Mouse (Mus musculus) liver, embryonic 11.5 days (tissue): ENCODE measurements around the gene Selenow. TPM values are rescaled to one million over a fixed set of nuclear protein-coding genes. Genes with fewer than 3 reads are reported as not detected.
A peak's percentile ranks its signal among the peaks of the same experiment; 100 is the strongest.

Source experiments
- ATAC-seq: fragments of 200-750 bp; cut with Nextera tagmentation; replicated peaks from 2 replicates; pipeline ENCODE4 v1.8.0; 2017; ENCODE audit warnings: moderate number of reproducible peaks, mild to moderate bottlenecking, moderate TSS enrichment, moderate library complexity; ENCODE audit not compliant: low FRiP score
- DNase-seq: peaks from one replicate; pipeline ENCODE4 v3.0.0-alpha.2; 2017; ENCODE audit warnings: low spot score
- H3K27ac ChIP-seq: fragments of 300-500 bp; sonication (generic); 2 replicates; pipeline ENCODE4 v1.5.1; 2014; ENCODE audit warnings: mild to moderate bottlenecking, low read depth, low read length, control low read depth
- H3K27me3 ChIP-seq: fragments of 300-500 bp; sonication (generic); replicated peaks from 2 replicates; pipeline ENCODE4 v1.6.1; 2014; ENCODE audit warnings: low read length, mixed read lengths; ENCODE audit not compliant: control insufficient read depth, insufficient read depth
- H3K36me3 ChIP-seq: fragments of 300-500 bp; sonication (generic); 2 replicates; pipeline ENCODE4 v1.6.1; 2014; ENCODE audit warnings: mild to moderate bottlenecking, low read length, moderate library complexity, mixed read lengths; ENCODE audit not compliant: control insufficient read depth, insufficient read depth
- H3K4me1 ChIP-seq: fragments of 300-500 bp; sonication (generic); replicated peaks from 2 replicates; pipeline ENCODE4 v1.6.1; 2014; ENCODE audit warnings: low read length, mixed read lengths; ENCODE audit not compliant: control insufficient read depth, insufficient read depth
- H3K4me2 ChIP-seq: fragments of 300-500 bp; sonication (generic); 2 replicates; pipeline ENCODE4 v1.6.1; 2014; ENCODE audit warnings: mild to moderate bottlenecking, control low read depth, moderate library complexity
- H3K4me3 ChIP-seq: fragments of 300-500 bp; sonication (generic); 2 replicates; pipeline ENCODE4 v1.5.1; 2014; ENCODE audit warnings: low read depth, low read length, control low read depth
- H3K9ac ChIP-seq: fragments of 300-500 bp; sonication (generic); 2 replicates; pipeline ENCODE4 v1.6.1; 2014; ENCODE audit warnings: low read depth, low read length, control low read depth
- H3K9me3 ChIP-seq: fragments of 300-500 bp; sonication (generic); 2 replicates; pipeline ENCODE4 v1.6.1; 2016; ENCODE audit warnings: low read length, inconsistent platforms, mixed read lengths; ENCODE audit not compliant: control insufficient read depth
- WGBS: fragments of 180-500 bp; shearing (Covaris S2); extraction: QIAGEN DNeasy Blood & Tissue Kit; methylation state at CpG from one replicate; pipeline ENCODE4 v1.1.7; 2014; 5-methylcytosine and 5-hydroxymethylcytosine counted together
- polyA plus RNA-seq: library from polyadenylated mRNA; unstranded; fragments of >200 nt; fragmentation: Nextera tagmentation; extraction: Ambion mirVana; gene quantifications from 2 replicates; pipeline ENCODE4 v1.2.1, GENCODE M21; 2014

Gene Selenow
- polyA plus RNA-seq, 1 experiment from 2014 or later, result 609 TPM

DNA sequence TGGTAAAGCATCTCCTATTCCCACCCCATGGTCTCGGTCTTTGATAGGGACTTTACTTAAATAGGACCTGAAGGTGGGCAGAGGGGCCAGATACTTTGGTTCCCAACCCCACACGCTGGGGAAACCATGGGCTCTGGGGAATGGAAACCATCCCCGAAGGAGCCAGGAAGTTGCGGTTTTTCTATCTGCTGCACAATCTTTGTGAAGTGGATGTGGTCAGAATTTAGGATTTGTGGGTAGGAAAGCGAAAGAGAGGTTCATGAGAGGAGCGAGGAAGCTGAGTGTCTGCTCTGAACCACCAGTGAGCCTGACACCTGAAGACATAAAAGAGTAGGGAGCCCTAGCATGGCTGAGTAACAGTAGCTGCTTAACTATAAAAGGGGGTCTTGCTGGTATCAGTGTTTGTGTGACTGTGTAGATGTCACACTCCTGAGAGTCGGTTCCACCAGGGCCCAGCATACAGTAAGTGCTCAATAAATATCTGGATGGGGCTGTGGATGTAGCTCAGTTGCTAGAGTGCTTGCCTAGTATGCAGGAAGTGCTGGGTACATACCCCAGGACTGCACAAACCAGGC, 27.1 kb upstream of the Selenow start:
- H3K27me3 ChIP-seq, result peaks cover 10% of the 10 kb centered on the region
- no peak overlapping the region for H3K4me2 ChIP-seq
- H3K9ac ChIP-seq, result no peak overlapping the region
- no peak overlapping the region for H3K4me3 ChIP-seq
- H3K4me1 ChIP-seq, result peaks cover 39% of the 10 kb centered on the region
- 53% methylated on average over 7 of the region's 7 CpGs for WGBS
- no peaks in the 10 kb centered on the region for H3K9me3 ChIP-seq
- no peak for ATAC-seq
- no peak overlapping the region for H3K27ac ChIP-seq
- no peak for DNase-seq
- H3K36me3 ChIP-seq, result no peaks in the 10 kb centered on the region; the same call in 1 of the 2 replicates

DNA sequence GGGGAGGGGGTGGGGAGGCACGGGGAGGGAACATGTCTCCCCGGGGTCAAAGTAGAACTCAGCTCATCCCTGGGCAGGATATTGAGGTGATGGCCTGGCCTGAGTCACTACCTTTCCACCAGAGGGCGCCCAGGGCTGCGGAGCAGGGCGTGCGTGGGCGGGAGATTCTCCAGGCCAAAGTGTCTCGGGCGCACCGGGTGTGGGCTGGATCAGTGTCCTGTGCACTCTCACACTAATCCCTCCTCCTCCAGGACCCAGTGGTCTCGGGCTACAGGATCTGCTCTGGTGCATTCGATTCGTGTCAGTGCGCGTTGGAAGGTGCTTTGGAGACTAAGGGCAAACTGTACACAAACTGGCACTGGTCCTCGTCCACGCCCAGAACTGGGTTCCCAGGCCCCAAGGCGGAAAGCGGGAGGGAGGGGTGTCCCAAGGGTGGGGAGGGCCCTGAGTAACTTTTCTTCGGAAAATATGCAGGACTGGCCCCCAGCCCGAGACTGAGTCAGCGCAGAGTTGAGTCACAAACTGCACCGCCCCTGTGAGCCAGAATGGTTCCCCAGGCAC, 26.3 kb upstream of the Selenow start:
- peak overlapping the region; percentile 57 for H3K9ac ChIP-seq
- peaks cover 10% of the 10 kb centered on the region for H3K27me3 ChIP-seq
- peak overlapping the region; percentile 33 for H3K4me3 ChIP-seq
- peak; percentile 65 for ATAC-seq
- DNase-seq, result peak; percentile 86
- H3K9me3 ChIP-seq, result no peaks in the 10 kb centered on the region
- WGBS, result 3% methylated on average over 23 of the region's 23 CpGs
- H3K36me3 ChIP-seq, result peaks cover 4% of the 10 kb centered on the region
- peak overlapping the region; percentile 73 for H3K4me2 ChIP-seq
- H3K4me1 ChIP-seq, result peaks cover 34% of the 10 kb centered on the region
- H3K27ac ChIP-seq, result 0 out of 2 replicates have a peak overlapping the region, but pooled peaks have one; percentile 48

- ATAC-seq (no peak), DNase-seq (no peak)
- 0 out of 2 replicates have a peak overlapping the region, but pooled peaks have one; percentile 48 for H3K27ac ChIP-seq
- H3K4me2 ChIP-seq, result peak overlapping the region; percentile 73
- H3K27me3 ChIP-seq, result peaks cover 10% of the 10 kb centered on the region
- H3K4me3 ChIP-seq, result peak overlapping the region; percentile 33; the same call in 1 of the 2 replicates
- H3K36me3 ChIP-seq, result peaks cover 8% of the 10 kb centered on the region
- no peaks in the 10 kb centered on the region for H3K9me3 ChIP-seq
- peaks cover 32% of the 10 kb centered on the region for H3K4me1 ChIP-seq
- peak overlapping the region; percentile 48; the same call in 1 of the 2 replicates for H3K9ac ChIP-seq
- 46% methylated on average over 4 of the region's 4 CpGs for WGBS
Observed at GRCm38 (mm10) chr7:15947653-15948260, 25.6 kb upstream of the Selenow start.

DNA sequence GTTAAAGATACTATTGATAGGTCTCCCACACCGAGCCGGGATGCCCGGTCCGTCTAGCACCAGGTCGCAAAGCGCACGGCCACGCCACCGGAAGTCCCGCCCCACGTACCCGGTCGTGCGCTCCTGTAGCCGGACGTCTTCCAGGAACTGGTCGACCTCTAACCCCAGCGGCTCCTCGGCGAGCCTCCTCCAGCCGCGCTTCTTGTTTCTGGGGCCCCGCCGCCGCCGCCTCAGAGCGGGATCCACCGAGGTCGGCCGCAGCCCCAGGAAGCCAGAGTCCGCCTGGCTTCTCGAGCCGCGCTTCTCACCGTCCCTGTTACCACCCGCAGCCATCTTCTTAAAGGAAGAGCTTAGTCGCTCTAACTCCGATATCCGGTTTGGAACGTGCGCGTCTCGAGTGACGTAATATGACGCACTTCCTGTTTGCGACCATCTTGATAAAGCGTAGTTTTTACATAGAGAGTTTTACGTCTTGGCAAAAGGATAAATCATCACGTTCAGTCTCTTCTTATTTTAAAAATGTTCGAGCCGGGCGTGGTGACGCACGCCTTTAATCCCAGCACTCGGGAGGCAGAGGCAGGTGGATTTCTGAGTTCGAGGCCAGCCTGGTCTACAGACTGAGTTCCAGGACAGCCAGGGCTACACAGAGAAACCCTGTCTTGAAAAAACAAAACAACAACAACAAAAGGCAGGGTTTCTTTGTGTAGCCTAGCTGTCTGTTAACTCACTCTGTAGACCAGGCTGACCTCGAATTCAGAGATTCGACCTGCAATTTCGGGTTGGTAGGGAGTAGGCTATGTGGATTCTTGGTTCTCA, 23.7 kb upstream of the Selenow start, which contains the start of gene Nop53:
Gene Nop53 (minus strand): TSS at position 354 of the 816 bp plus-strand sequence.
- ATAC-seq, result peak; percentile 86
- peaks cover 21% of the 10 kb centered on the region for H3K4me1 ChIP-seq

DNA sequence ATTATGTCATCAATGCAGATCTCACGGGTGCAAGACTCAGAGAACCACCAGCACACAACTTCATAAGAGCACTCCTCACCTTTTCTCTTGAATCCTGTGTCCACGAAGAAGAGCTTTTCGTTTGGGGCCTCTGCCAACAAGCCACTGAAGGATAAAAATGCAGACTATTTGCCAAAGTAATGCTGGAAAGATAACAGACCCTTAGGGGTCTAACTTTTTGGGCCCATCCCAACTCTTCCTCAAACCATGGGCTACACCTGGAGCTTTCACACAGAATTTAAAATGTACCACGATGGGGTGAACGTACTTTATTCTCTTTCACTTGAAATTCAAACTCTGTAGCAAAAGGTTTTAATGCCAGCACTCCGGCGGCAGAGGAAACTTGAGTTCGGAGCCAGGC, 23.0 kb upstream of the Selenow start:
- peak overlapping the region; percentile 83 for H3K4me3 ChIP-seq
- peaks cover 31% of the 10 kb centered on the region for H3K36me3 ChIP-seq
- 6% methylated on average over 8 of the region's 8 CpGs for WGBS
- H3K4me2 ChIP-seq, result peak overlapping the region; percentile 96
- peak overlapping the region; percentile 83 for H3K9ac ChIP-seq
- H3K27ac ChIP-seq, result peak overlapping the region; percentile 90
- DNase-seq, result no peak
- H3K9me3 ChIP-seq, result no peaks in the 10 kb centered on the region
- ATAC-seq, result no peak
- peaks cover 4% of the 10 kb centered on the region for H3K27me3 ChIP-seq
- peaks cover 21% of the 10 kb centered on the region for H3K4me1 ChIP-seq

More for the DNA sequence above, 23.7 kb upstream of the Selenow start, which contains the start of gene Nop53:
- Histone ChIP-seq H3K9ac (peak within 1 kb of the TSS; percentile 83), H3K9me3 (no peaks in the 10 kb centered on the region), H3K4me3 (peak within 1 kb of the TSS; percentile 83), H3K27ac (peak within 1 kb of the TSS; percentile 90), H3K4me2 (peak within 1 kb of the TSS; percentile 96), H3K36me3 (peaks cover 26% of the 10 kb centered on the region), H3K27me3 (peaks cover 8% of the 10 kb centered on the region)
- 2% methylated on average over 59 of the region's 59 CpGs for WGBS
- peak; percentile 96 for DNase-seq

DNA sequence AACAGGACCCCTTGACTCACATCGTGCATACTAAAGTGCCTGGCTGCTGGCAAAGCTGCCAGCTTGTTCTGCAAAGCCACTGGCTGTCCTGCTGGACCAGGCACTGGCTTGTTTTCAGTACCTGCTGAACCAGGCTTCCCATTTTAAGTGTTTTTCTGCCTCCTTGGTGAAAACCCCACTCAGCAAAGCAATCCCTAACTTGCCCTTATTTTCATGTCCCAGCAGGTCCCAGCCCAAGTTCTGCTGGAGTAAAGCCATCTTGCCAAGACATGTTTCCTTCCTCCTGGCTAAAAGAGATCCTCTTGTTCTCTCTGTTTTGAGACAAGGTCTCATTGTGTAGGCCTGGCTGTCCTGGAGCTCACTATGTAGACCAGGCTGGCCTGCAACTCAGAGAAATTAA, 22.1 kb upstream of the Selenow start:
- H3K36me3 ChIP-seq, result peaks cover 40% of the 10 kb centered on the region

DNA sequence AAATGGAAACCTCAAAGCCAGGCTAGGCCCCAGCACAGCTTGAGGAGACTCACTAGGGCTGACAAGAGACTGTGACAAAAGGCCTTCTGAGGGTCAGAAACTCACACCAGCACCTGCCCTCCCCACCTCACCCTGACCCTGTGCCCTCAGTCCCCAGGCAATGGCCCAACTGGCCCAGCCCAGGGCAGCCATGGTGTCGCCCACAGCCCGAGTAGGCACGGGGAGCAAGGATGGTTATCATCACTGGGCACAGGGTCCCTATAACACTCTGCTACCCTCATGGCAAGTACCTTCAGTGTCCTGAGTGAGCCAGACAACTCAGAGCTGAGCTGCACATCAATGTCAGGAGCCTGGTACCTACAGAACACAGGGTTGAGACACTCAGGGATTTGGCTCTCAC, 16.4 kb upstream of the Selenow start:
- no peaks in the 10 kb centered on the region for H3K4me1 ChIP-seq
- peaks cover 59% of the 10 kb centered on the region for H3K36me3 ChIP-seq
- H3K27me3 ChIP-seq, result no peaks in the 10 kb centered on the region
- H3K9me3 ChIP-seq, result no peaks in the 10 kb centered on the region
- ATAC-seq, result no peak
- 80% methylated on average over 3 of the region's 3 CpGs for WGBS
- DNase-seq, result no peak
- H3K4me3 ChIP-seq, result no peak overlapping the region
- H3K9ac ChIP-seq, result no peak overlapping the region
- no peak overlapping the region for H3K4me2 ChIP-seq
- H3K27ac ChIP-seq, result no peak overlapping the region

More for the DNA sequence above, 22.1 kb upstream of the Selenow start:
- Histone ChIP-seq H3K27me3 (no peaks in the 10 kb centered on the region), H3K4me1 (peaks cover 21% of the 10 kb centered on the region), H3K9ac (no peak overlapping the region), H3K4me2 (peak overlapping the region; percentile 96), H3K9me3 (no peaks in the 10 kb centered on the region), H3K27ac (no peak overlapping the region), H3K4me3 (peak overlapping the region; percentile 83)
- 93% methylated on average over 1 of the region's 1 CpGs for WGBS
- DNase-seq (no peak), ATAC-seq (no peak)

DNA sequence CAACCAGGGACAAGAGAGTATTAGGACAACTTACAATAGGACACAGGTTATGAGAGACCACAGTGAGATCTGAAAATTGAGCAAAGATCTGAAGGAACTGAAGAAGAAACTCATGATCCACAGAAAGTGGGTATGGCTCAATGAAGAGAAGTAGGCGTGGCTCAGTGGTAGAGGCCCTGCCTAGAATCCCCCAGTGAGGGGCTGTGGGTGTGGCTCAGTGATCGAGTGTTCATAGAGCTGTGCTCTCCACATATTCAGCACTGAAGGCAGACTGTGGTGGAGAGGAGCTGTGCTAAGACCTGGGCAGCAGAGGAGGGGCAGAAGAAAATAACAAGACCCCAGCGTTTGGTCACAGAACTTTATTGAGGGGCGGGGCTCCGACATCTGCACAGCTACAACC, 15.3 kb upstream of the Selenow start:
- Histone ChIP-seq H3K4me3 (no peak overlapping the region), H3K27me3 (no peaks in the 10 kb centered on the region)

More for the DNA sequence above, 15.3 kb upstream of the Selenow start:
- Histone ChIP-seq H3K36me3 (peaks cover 51% of the 10 kb centered on the region), H3K4me1 (no peaks in the 10 kb centered on the region), H3K9me3 (no peaks in the 10 kb centered on the region), H3K27ac (no peak overlapping the region), H3K9ac (no peak overlapping the region), H3K4me2 (no peak overlapping the region)
- WGBS, result 79% methylated on average over 5 of the region's 5 CpGs
- DNase-seq (no peak), ATAC-seq (no peak)
